Mouse (Mus musculus) liver, embryonic 16.5 days (tissue): ENCODE data around the gene Iqca. TPM values are rescaled to one million over a fixed set of nuclear protein-coding genes. Genes with fewer than 3 reads are reported as not detected.

ENCODE experiments used
- ATAC-seq: fragments of 200-750 bp; cut with Nextera tagmentation; 2 replicates; pipeline ENCODE4 v1.8.0; 2017; ENCODE audit warnings: low read depth, mild to moderate bottlenecking, moderate number of reproducible peaks, moderate library complexity
- H3K27ac ChIP-seq: fragments of 300-500 bp; sonication (generic); 2 replicates; pipeline ENCODE4 v1.5.1; 2014; ENCODE audit warnings: mild to moderate bottlenecking, low read length
- H3K27me3 ChIP-seq: fragments of 300-500 bp; sonication (generic); 2 replicates; pipeline ENCODE4 v1.6.1; 2014; ENCODE audit warnings: low read depth, low read length, mixed read lengths; ENCODE audit not compliant: control insufficient read depth, insufficient read depth
- H3K36me3 ChIP-seq: fragments of 300-500 bp; sonication (generic); 2 replicates; pipeline ENCODE4 v1.6.1; 2014; ENCODE audit warnings: mild to moderate bottlenecking; ENCODE audit not compliant: control insufficient read depth, insufficient read depth
- H3K4me1 ChIP-seq: fragments of 300-500 bp; sonication (generic); 2 replicates; pipeline ENCODE4 v1.6.1; 2014; ENCODE audit warnings: low read depth, low read length, mixed read lengths; ENCODE audit not compliant: control insufficient read depth
- H3K4me2 ChIP-seq: fragments of 300-500 bp; sonication (generic); 2 replicates; pipeline ENCODE4 v1.6.1; 2014; ENCODE audit warnings: low read depth, low read length, mixed read lengths
- H3K4me3 ChIP-seq: fragments of 300-500 bp; sonication (generic); 2 replicates; pipeline ENCODE4 v1.5.1; 2014; ENCODE audit warnings: low read depth, mild to moderate bottlenecking, low read length
- H3K9ac ChIP-seq: fragments of 300-500 bp; sonication (generic); 2 replicates; pipeline ENCODE4 v1.6.1; 2014; ENCODE audit warnings: low read depth, low read length
- H3K9me3 ChIP-seq: fragments of 300-500 bp; sonication (generic); replicated peaks from 2 replicates; pipeline ENCODE4 v1.6.1; 2016; ENCODE audit warnings: low read length; ENCODE audit not compliant: control insufficient read depth
- WGBS: fragments of 180-500 bp; shearing (Covaris S2); extraction: QIAGEN DNeasy Blood & Tissue Kit; methylation state at CpG from one replicate; pipeline ENCODE4 v1.1.7; 2014; ENCODE audit not compliant: insufficient replicate concordance; 5-methylcytosine and 5-hydroxymethylcytosine counted together
- polyA plus RNA-seq: library from polyadenylated mRNA; unstranded; fragments of >200 nt; fragmentation: Nextera tagmentation; extraction: Ambion mirVana; gene quantifications from 2 replicates; pipeline ENCODE4 v1.2.1, GENCODE M21; 2015

The Iqca gene
- polyA plus RNA-seq, 1 experiment from 2014 or later: 0.37 TPM

DNA sequence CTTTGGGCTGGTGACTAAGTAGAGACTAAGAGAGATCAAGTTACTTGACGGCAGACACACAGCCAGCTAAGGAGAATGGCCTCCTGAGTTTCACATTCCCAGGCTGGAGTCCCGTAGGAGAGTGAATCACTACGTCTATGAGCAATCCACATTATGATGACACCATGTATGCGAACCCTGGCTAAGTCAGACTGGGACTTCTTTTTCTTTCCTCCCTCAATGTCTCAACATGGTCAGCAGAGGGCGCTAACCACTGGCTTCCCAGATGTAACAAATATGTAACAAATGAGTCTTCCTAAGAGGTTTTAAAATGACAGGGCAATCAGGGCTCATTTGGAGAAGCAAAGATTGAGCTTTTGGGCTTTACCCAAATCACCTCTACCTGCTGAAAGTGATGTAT lies 101.9 kb downstream of the Iqca start:
- ATAC-seq: no peak
- Histone ChIP-seq H3K4me2 (no peak overlapping the region), H3K27ac (no peak overlapping the region), H3K36me3 (no peaks in the 10 kb centered on the region), H3K9me3 (no peaks in the 10 kb centered on the region), H3K4me1 (no peaks in the 10 kb centered on the region), H3K27me3 (no peaks in the 10 kb centered on the region), H3K4me3 (no peak overlapping the region), H3K9ac (no peak overlapping the region)
- 7% methylated on average over 5 of the region's 5 CpGs for whole genome bisulfite sequencing

DNA sequence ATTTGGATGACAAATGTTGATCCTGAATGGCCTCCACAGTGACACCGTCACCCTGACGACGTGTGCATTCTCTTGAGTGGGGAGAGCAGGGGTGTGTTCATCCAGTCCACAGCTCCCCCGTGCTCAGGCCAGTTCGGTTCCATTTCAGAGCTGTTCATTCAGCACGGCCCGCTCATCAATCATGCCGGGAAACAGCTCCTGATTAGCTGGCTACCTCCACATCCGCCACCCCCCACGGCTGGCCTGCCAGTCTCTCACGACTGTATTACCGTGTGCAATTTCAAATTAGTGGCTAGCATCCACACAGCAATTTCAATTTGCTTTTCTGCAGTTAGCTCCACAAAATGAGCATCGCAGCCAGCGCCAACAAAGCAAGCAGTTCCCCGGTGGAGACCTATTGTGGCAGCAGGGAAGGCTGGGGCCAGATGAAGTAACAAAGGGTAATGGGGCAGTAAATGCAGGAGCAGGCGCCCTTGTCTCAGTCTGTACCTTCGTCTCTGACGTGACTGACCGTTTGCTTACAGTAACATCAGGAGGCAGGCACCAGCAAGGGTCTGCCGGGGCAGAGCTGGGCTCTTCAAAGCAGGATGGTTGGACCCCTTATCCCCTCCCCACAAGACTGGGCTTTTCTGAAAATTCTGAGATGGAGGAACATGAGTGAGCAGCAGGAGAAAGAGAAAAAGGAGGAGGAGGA lies 103.0 kb downstream of the Iqca start:
- H3K27me3 ChIP-seq: no peaks in the 10 kb centered on the region
- no peaks in the 10 kb centered on the region for H3K36me3 ChIP-seq
- no peaks in the 10 kb centered on the region for H3K4me1 ChIP-seq
- H3K9me3 ChIP-seq: no peaks in the 10 kb centered on the region
- no peak overlapping the region for H3K27ac ChIP-seq
- ATAC-seq: no peak
- H3K4me3 ChIP-seq: no peak overlapping the region
- no peak overlapping the region for H3K4me2 ChIP-seq
- 28% methylated on average over 20 of the region's 20 CpGs for WGBS
- no peak overlapping the region for H3K9ac ChIP-seq

DNA sequence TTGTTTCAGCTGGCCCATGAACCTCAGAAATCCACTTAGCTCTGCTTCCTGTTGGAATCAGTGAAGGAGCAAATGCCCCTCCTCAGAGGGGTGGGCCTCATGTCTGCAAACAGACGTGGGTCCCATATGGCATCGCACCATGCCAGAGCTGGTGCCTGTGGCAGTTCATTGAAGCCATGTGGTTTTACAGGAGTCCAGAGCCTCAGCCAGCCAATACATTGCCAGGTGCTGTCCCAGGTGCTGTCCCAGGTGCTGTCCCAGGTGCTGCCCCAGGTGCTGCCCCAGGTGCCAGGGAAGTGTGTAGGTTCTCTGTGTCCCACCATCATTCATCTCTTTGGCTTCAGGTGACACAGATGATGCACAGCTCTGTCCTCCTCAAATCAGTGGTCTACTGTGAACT lies 124.9 kb downstream of the Iqca start:
- WGBS: 54% methylated on average over 2 of the region's 2 CpGs
- H3K9ac ChIP-seq: no peak overlapping the region
- no peaks in the 10 kb centered on the region for H3K4me1 ChIP-seq

GRCm38 (mm10) chr1:90026945-90027344 lies 126.3 kb downstream of the Iqca start:
- Histone ChIP-seq H3K4me3 (no peak overlapping the region), H3K4me2 (no peak overlapping the region), H3K9me3 (no peaks in the 10 kb centered on the region), H3K4me1 (no peaks in the 10 kb centered on the region), H3K27me3 (no peaks in the 10 kb centered on the region), H3K9ac (no peak overlapping the region), H3K27ac (no peak overlapping the region), H3K36me3 (no peaks in the 10 kb centered on the region)
- ATAC-seq: no peak
- 18% methylated on average over 3 of the region's 3 CpGs for WGBS

More for the DNA sequence above, 124.9 kb downstream of the Iqca start:
- H3K27me3 ChIP-seq: no peaks in the 10 kb centered on the region
- H3K4me3 ChIP-seq: no peak overlapping the region
- H3K9me3 ChIP-seq: no peaks in the 10 kb centered on the region
- H3K4me2 ChIP-seq: no peak overlapping the region
- no peak for ATAC-seq
- no peaks in the 10 kb centered on the region for H3K36me3 ChIP-seq
- no peak overlapping the region for H3K27ac ChIP-seq

- whole genome bisulfite sequencing: 66% methylated on average over 5 of the region's 5 CpGs
- Histone ChIP-seq H3K27me3 (no peaks in the 10 kb centered on the region), H3K4me2 (no peak overlapping the region), H3K36me3 (no peaks in the 10 kb centered on the region), H3K4me1 (no peaks in the 10 kb centered on the region), H3K4me3 (no peak overlapping the region), H3K9ac (no peak overlapping the region), H3K27ac (no peak overlapping the region), H3K9me3 (no peaks in the 10 kb centered on the region)
- ATAC-seq: no peak
These were observed 132.9 kb downstream of the Iqca start for GRCm38 (mm10) chr1:90020336-90020735.

DNA sequence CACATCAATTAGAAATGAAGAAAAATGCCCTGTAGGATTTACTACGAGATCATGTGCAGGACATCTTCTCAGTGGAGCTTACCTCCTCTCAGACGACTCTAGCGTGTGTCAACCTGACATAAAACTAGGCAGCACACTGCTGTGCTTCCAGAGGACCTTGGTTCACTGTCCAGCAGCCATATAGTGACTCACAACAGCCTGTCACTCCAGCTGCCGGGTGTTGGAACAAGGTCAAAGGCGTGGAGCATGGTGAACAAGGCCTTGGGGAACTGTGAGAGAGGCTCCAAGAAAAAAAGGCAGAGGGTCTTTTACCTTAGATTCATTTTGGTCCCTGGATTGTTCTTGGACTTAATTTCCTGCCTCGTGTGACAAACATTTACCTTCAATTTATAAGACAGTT lies 135.1 kb downstream of the Iqca start:
- Histone ChIP-seq H3K27ac (no peak overlapping the region), H3K4me3 (no peak overlapping the region), H3K9ac (no peak overlapping the region), H3K9me3 (no peaks in the 10 kb centered on the region), H3K36me3 (no peaks in the 10 kb centered on the region), H3K4me2 (no peak overlapping the region), H3K4me1 (no peaks in the 10 kb centered on the region), H3K27me3 (no peaks in the 10 kb centered on the region)
- no peak for ATAC-seq
- WGBS: 51% methylated on average over 6 of the region's 6 CpGs

GRCm38 (mm10) chr1:90014446-90014845 lies 138.8 kb downstream of the Iqca start, which contains the start of gene Asb18:
Gene Asb18 (minus strand): TSS chr1:90014666.
- Histone ChIP-seq H3K36me3 (no peaks in the 10 kb centered on the region), H3K27ac (no peak within 1 kb of the TSS), H3K27me3 (no peaks in the 10 kb centered on the region), H3K4me1 (no peaks in the 10 kb centered on the region), H3K4me2 (no peak within 1 kb of the TSS), H3K9me3 (no peaks in the 10 kb centered on the region), H3K4me3 (no peak within 1 kb of the TSS), H3K9ac (no peak within 1 kb of the TSS)
- 46% methylated on average over 5 of the region's 5 CpGs for WGBS
- no peak for ATAC-seq

- Histone ChIP-seq H3K4me2 (no peak overlapping the region), H3K9me3 (no peaks in the 10 kb centered on the region), H3K27ac (no peak overlapping the region), H3K4me3 (no peak overlapping the region), H3K27me3 (no peaks in the 10 kb centered on the region), H3K9ac (no peak overlapping the region), H3K36me3 (no peaks in the 10 kb centered on the region), H3K4me1 (no peaks in the 10 kb centered on the region)
- no peak for ATAC-seq
- WGBS: 63% methylated on average over 5 of the region's 5 CpGs
These were observed 139.9 kb downstream of the Iqca start for GRCm38 (mm10) chr1:90013273-90013672.

DNA sequence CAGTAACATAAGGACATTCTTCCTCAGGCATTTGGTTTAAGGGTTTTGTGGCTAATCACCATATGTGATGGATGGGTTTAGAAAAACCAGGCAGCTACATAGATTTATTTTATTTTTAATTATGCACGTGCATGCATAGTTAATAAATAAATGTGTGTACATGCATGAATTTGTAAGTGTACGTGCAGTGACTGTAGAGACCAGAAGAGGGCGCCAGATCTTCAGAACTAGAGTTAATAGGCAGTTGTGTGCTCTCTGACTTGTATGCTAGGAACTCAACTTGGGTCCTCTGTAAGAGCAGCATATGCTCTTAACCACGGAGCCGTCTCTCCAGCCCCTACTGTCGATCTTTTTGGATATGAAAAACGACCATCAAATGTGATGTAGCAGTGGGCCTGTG lies 140.4 kb downstream of the Iqca start:
- H3K9me3 ChIP-seq: no peaks in the 10 kb centered on the region
- no peak for ATAC-seq
- no peaks in the 10 kb centered on the region for H3K4me1 ChIP-seq
- no peaks in the 10 kb centered on the region for H3K27me3 ChIP-seq
- H3K4me3 ChIP-seq: no peak overlapping the region
- WGBS: 54% methylated on average over 7 of the region's 7 CpGs
- no peak overlapping the region for H3K4me2 ChIP-seq
- H3K27ac ChIP-seq: no peak overlapping the region
- no peaks in the 10 kb centered on the region for H3K36me3 ChIP-seq
- H3K9ac ChIP-seq: no peak overlapping the region
